Mouse (Mus musculus): ENCODE measurements at regions not wholly inside any gene's neighbourhood (a gene's known extent, or its start where the extent isn't known, plus 50 kb on each side); places are given as distances from the start of the nearest gene placed in this dataset.

DNA sequence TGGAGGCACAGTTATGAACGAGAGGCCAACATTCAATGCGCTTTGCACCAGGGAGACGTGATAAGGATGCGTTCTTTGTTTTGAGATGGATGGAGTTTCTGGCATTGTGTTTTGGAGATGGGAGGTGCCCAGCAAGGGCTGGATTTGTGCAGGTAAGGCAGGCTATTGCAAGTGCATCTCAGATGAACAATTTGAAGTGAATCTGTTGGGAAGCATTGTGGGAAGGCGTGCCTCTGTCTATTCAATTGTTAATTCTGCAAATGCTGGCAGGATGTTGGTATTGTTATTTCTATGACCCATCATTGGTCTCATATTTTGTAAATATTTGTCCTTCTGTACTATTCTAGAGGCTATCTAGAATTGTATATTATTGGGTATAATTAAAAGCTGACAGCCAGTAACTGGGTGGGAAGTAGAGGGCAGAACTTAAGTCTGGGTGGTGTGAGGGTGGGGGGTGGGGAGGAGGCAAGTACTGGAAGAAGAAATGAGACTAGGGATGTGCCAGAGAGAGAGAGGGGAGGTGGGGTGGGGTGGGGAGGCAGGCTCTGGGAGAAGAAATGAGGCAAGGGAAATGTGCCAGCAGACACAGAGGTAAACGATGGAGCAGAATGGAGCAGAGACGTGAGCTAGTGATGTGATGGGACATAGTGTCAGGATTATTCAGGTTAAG lies 188.9 kb downstream of the Kcnrg start:
- Histone ChIP-seq H3K79me3 (ENCODE audit: low read depth) (no peaks in the 10 kb centered on the region), H3K4me3 (ENCODE audit: insufficient read depth, poor library complexity, severe bottlenecking) (no peak overlapping the region), H3K27me3 (ENCODE audit: control insufficient read depth, insufficient read depth, insufficient read length) (no peaks in the 10 kb centered on the region), H3ac (ENCODE audit: control insufficient read depth, insufficient read length, low read depth) (no peak overlapping the region), H3K79me2 (ENCODE audit: control insufficient read depth, insufficient read depth) (no peaks in the 10 kb centered on the region), H3K36me3 (ENCODE audit: control insufficient read depth, insufficient read depth) (no peaks in the 10 kb centered on the region)
- no peak for TF ChIP-seq MYOG (IDR thresholded peaks at IDR 0.05; ENCODE audit: control insufficient read depth, extremely low read depth, insufficient read length)
- no peak for TF ChIP-seq USF1 (IDR thresholded peaks at IDR 0.05; ENCODE audit: low read depth)
- TF ChIP-seq CEBPB (IDR thresholded peaks at IDR 0.05; ENCODE audit: low read depth), result no peak
- no peak for TF ChIP-seq FOSL1 (IDR thresholded peaks at IDR 0.05; ENCODE audit: insufficient read depth, low read length, poor library complexity, severe bottlenecking)
- no peak for TF ChIP-seq MAX (IDR thresholded peaks at IDR 0.05)
- no peak for TF ChIP-seq CTCF (IDR thresholded peaks at IDR 0.05; ENCODE audit: control insufficient read depth, insufficient read depth, insufficient read length)
- TF ChIP-seq MYOD1 (IDR thresholded peaks at IDR 0.05; ENCODE audit: control insufficient read depth, insufficient read length, low read depth), result no peak

DNA sequence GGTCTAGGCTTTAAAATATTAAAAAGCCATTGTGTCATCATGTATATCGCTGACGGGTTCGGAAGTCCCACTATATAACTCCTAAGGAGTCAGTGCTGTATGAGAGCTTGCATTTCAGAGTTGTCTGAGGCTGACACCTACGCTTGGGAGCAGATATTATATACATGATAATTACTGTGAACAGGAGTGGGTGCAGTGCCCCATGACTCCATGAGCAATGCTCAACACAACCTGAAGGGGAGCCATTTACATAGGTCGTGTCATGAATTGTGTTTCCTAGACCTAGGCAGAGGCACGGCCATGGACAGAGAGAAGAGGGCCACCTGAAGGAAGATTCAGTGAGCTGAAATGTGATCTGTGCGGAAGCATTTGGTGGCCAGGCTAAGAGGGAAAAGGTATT lies 189.4 kb downstream of the Kcnrg start:
- no peak overlapping the region for H3ac ChIP-seq (ENCODE audit: control insufficient read depth, insufficient read length, low read depth)
- no peak for TF ChIP-seq MYOD1 (IDR thresholded peaks at IDR 0.05; ENCODE audit: control insufficient read depth, insufficient read length, low read depth)
- no peak for TF ChIP-seq USF1 (IDR thresholded peaks at IDR 0.05; ENCODE audit: low read depth)
- no peak for TF ChIP-seq CTCF (IDR thresholded peaks at IDR 0.05; ENCODE audit: control insufficient read depth, insufficient read depth, insufficient read length)
- no peak for TF ChIP-seq MYOG (IDR thresholded peaks at IDR 0.05; ENCODE audit: control insufficient read depth, extremely low read depth, insufficient read length)
- TF ChIP-seq FOSL1 (IDR thresholded peaks at IDR 0.05; ENCODE audit: insufficient read depth, low read length, poor library complexity, severe bottlenecking), result no peak
- TF ChIP-seq MAX (IDR thresholded peaks at IDR 0.05), result no peak
- TF ChIP-seq CEBPB (IDR thresholded peaks at IDR 0.05; ENCODE audit: low read depth), result no peak
- H3K79me2 ChIP-seq (ENCODE audit: control insufficient read depth, insufficient read depth), result no peaks in the 10 kb centered on the region
- H3K36me3 ChIP-seq (ENCODE audit: control insufficient read depth, insufficient read depth), result no peaks in the 10 kb centered on the region
- no peaks in the 10 kb centered on the region for H3K79me3 ChIP-seq (ENCODE audit: low read depth)
- H3K4me3 ChIP-seq (ENCODE audit: insufficient read depth, poor library complexity, severe bottlenecking), result no peak overlapping the region
- no peaks in the 10 kb centered on the region for H3K27me3 ChIP-seq (ENCODE audit: control insufficient read depth, insufficient read depth, insufficient read length)

DNA sequence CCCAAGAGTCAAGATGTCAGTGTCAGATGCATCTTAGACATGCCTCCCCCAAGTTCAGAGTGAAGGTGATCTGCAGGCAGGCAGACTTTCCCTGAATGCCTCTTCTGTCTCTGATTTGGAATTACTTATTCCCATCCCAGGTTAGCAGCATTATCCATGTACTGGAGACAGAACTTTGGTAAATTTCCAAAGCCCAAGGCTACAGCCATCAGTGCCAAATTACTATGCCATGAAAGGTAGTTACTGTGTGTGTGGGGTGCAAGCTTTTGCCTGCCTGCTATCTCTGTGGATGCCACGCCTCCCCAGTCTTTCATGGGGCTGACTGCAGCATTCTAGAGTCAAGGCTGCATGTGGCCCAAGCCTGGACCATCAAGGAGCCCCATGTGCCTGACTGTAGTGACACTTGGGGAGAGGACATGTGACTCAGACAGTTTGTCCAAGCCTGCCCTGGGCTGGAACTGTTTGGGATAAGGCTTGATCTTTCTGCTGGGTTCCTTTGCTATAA lies 196.2 kb downstream of the Kcnrg start:
- Histone ChIP-seq H3K27me3 (ENCODE audit: control insufficient read depth, insufficient read depth, insufficient read length) (no peaks in the 10 kb centered on the region), H3K79me3 (ENCODE audit: low read depth) (no peaks in the 10 kb centered on the region), H3K79me2 (ENCODE audit: control insufficient read depth, insufficient read depth) (no peaks in the 10 kb centered on the region), H3K36me3 (ENCODE audit: control insufficient read depth, insufficient read depth) (no peaks in the 10 kb centered on the region), H3K4me3 (ENCODE audit: insufficient read depth, poor library complexity, severe bottlenecking) (no peak overlapping the region), H3ac (ENCODE audit: control insufficient read depth, insufficient read length, low read depth) (no peak overlapping the region)
- TF ChIP-seq MYOD1 (IDR thresholded peaks at IDR 0.05; ENCODE audit: control insufficient read depth, insufficient read length, low read depth), result no peak
- TF ChIP-seq FOSL1 (IDR thresholded peaks at IDR 0.05; ENCODE audit: insufficient read depth, low read length, poor library complexity, severe bottlenecking), result no peak
- TF ChIP-seq CTCF (IDR thresholded peaks at IDR 0.05; ENCODE audit: control insufficient read depth, insufficient read depth, insufficient read length), result no peak
- TF ChIP-seq CEBPB (IDR thresholded peaks at IDR 0.05; ENCODE audit: low read depth), result no peak
- TF ChIP-seq MAX (IDR thresholded peaks at IDR 0.05), result no peak
- no peak for TF ChIP-seq USF1 (IDR thresholded peaks at IDR 0.05; ENCODE audit: low read depth)
- TF ChIP-seq MYOG (IDR thresholded peaks at IDR 0.05; ENCODE audit: control insufficient read depth, extremely low read depth, insufficient read length), result no peak

DNA sequence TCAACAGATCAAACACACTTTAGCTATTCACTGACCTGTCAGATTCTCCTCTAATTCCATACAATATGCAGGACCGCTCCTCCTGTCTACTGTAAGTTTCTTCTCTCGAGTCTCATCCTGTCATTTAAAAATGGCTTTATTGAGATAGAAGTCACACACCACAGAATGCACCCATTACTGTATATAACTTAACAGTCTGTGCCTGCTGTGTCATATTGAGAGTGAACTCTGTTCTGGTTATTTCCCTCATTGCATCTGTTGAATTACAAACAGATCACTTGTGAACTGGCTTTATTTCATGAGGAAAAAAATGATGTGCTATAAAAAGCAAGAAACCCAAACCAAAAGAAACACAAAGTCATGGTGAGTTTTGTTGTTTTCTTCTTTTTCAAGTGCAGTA lies 198.2 kb downstream of the Kcnrg start:
- H3K27me3 ChIP-seq (ENCODE audit: control insufficient read depth, insufficient read depth, insufficient read length), result no peaks in the 10 kb centered on the region
- no peaks in the 10 kb centered on the region for H3K79me3 ChIP-seq (ENCODE audit: low read depth)
- no peaks in the 10 kb centered on the region for H3K36me3 ChIP-seq (ENCODE audit: control insufficient read depth, insufficient read depth)
- no peak for TF ChIP-seq USF1 (IDR thresholded peaks at IDR 0.05; ENCODE audit: low read depth)
- TF ChIP-seq CTCF (IDR thresholded peaks at IDR 0.05; ENCODE audit: control insufficient read depth, insufficient read depth, insufficient read length), result no peak
- no peak for TF ChIP-seq FOSL1 (IDR thresholded peaks at IDR 0.05; ENCODE audit: insufficient read depth, low read length, poor library complexity, severe bottlenecking)
- TF ChIP-seq MYOD1 (IDR thresholded peaks at IDR 0.05; ENCODE audit: control insufficient read depth, insufficient read length, low read depth), result no peak
- no peak for TF ChIP-seq CEBPB (IDR thresholded peaks at IDR 0.05; ENCODE audit: low read depth)
- TF ChIP-seq MAX (IDR thresholded peaks at IDR 0.05), result no peak
- TF ChIP-seq MYOG (IDR thresholded peaks at IDR 0.05; ENCODE audit: control insufficient read depth, extremely low read depth, insufficient read length), result no peak
- H3K79me2 ChIP-seq (ENCODE audit: control insufficient read depth, insufficient read depth), result no peaks in the 10 kb centered on the region
- H3ac ChIP-seq (ENCODE audit: control insufficient read depth, insufficient read length, low read depth), result no peak overlapping the region
- H3K4me3 ChIP-seq (ENCODE audit: insufficient read depth, poor library complexity, severe bottlenecking), result no peak overlapping the region

DNA sequence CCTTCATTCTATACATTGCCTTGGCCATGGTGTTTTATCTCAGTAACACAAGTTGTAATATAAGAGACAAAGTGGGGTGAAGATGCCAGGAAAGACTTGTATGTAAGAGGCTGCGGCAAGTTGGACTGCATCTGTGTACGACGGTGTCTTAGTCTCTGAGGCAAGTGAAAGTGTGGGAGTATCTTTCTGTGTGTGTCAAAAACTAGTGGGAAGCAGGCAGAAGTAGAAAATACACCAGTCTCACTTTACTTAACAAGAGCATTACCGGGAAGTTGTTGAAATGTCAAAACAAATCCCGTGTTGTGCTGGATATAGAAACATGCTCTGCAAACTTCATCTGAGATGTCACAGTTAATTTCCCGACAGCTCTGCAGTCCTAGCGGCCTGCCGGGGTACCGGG lies 200.9 kb downstream of the Kcnrg start:
- no peaks in the 10 kb centered on the region for H3K79me2 ChIP-seq (ENCODE audit: control insufficient read depth, insufficient read depth)
- no peak for TF ChIP-seq USF1 (IDR thresholded peaks at IDR 0.05; ENCODE audit: low read depth)
- no peak for TF ChIP-seq CEBPB (IDR thresholded peaks at IDR 0.05; ENCODE audit: low read depth)
- no peak for TF ChIP-seq MYOD1 (IDR thresholded peaks at IDR 0.05; ENCODE audit: control insufficient read depth, insufficient read length, low read depth)
- no peak for TF ChIP-seq MYOG (IDR thresholded peaks at IDR 0.05; ENCODE audit: control insufficient read depth, extremely low read depth, insufficient read length)
- TF ChIP-seq CTCF (IDR thresholded peaks at IDR 0.05; ENCODE audit: control insufficient read depth, insufficient read depth, insufficient read length), result no peak
- no peak for TF ChIP-seq FOSL1 (IDR thresholded peaks at IDR 0.05; ENCODE audit: insufficient read depth, low read length, poor library complexity, severe bottlenecking)
- TF ChIP-seq MAX (IDR thresholded peaks at IDR 0.05), result no peak
- H3K27me3 ChIP-seq (ENCODE audit: control insufficient read depth, insufficient read depth, insufficient read length), result no peaks in the 10 kb centered on the region
- no peaks in the 10 kb centered on the region for H3K36me3 ChIP-seq (ENCODE audit: control insufficient read depth, insufficient read depth)
- H3K79me3 ChIP-seq (ENCODE audit: low read depth), result no peaks in the 10 kb centered on the region
- no peak overlapping the region for H3K4me3 ChIP-seq (ENCODE audit: insufficient read depth, poor library complexity, severe bottlenecking)
- H3ac ChIP-seq (ENCODE audit: control insufficient read depth, insufficient read length, low read depth), result no peak overlapping the region

All from C2C12 (cell line).